Mouse (Mus musculus): ENCODE data around the gene Slc25a22. TPM values are rescaled to one million over a fixed set of nuclear protein-coding genes. Genes with fewer than 3 reads are reported as not detected.
A peak's percentile ranks its signal among the peaks of the same experiment; 100 is the strongest.

Gene Slc25a22
- polyA plus RNA-seq, 1 experiment = 328 TPM

- WGBS = 87% methylated on average over 9 of the region's 9 CpGs
- Histone ChIP-seq H3K4me1 (ENCODE audit: control insufficient read depth, insufficient read depth, low read length) (0 out of 2 replicates have a peak, but pooled peaks cover 4% of the 10 kb centered on the region), H3K27me3 (ENCODE audit: control insufficient read depth, insufficient read depth, low read length) (no peaks in the 10 kb centered on the region), H3K27ac (ENCODE audit: insufficient read depth, low read length) (no peak overlapping the region), H3K4me3 (replicated peaks; ENCODE audit: insufficient read depth, low read depth, low read length) (no peak overlapping the region)
- TF ChIP-seq POLR2A (IDR thresholded peaks at IDR 0.05; ENCODE audit: borderline replicate concordance, insufficient read depth, low read length) (no peak), CTCF (IDR thresholded peaks at IDR 0.05; ENCODE audit: borderline replicate concordance, insufficient read depth, low read depth, low read length) (no peak)
- no peak for DNase-seq
These were observed 17.5 kb downstream of the Slc25a22 start for GRCm38 (mm10) chr7:141420030-141420702.

GRCm38 (mm10) chr7:141418970-141419369 lies 18.7 kb downstream of the Slc25a22 start:
- Histone ChIP-seq H3K4me3 (replicated peaks; ENCODE audit: insufficient read depth, low read depth, low read length) (no peak overlapping the region), H3K4me1 (ENCODE audit: control insufficient read depth, insufficient read depth, low read length) (0 out of 2 replicates have a peak, but pooled peaks cover 4% of the 10 kb centered on the region), H3K27me3 (ENCODE audit: control insufficient read depth, insufficient read depth, low read length) (no peaks in the 10 kb centered on the region), H3K27ac (ENCODE audit: insufficient read depth, low read length) (no peak overlapping the region)
- TF ChIP-seq CTCF (IDR thresholded peaks at IDR 0.05; ENCODE audit: borderline replicate concordance, insufficient read depth, low read depth, low read length) (no peak), POLR2A (IDR thresholded peaks at IDR 0.05; ENCODE audit: borderline replicate concordance, insufficient read depth, low read length) (no peak)
- DNase-seq = no peak
- WGBS = 45% methylated on average over 7 of the region's 7 CpGs

GRCm38 (mm10) chr7:141417731-141418681 lies 19.7 kb downstream of the Slc25a22 start:
- H3K27ac ChIP-seq (ENCODE audit: insufficient read depth, low read length) = no peak overlapping the region
- 79% methylated on average over 8 of the region's 8 CpGs for WGBS
- TF ChIP-seq CTCF (IDR thresholded peaks at IDR 0.05; ENCODE audit: borderline replicate concordance, insufficient read depth, low read depth, low read length) = peak; percentile 41; the same call in 1 of the 2 replicates
- no peak for TF ChIP-seq POLR2A (IDR thresholded peaks at IDR 0.05; ENCODE audit: borderline replicate concordance, insufficient read depth, low read length)
- DNase-seq = no peak
- H3K4me1 ChIP-seq (ENCODE audit: control insufficient read depth, insufficient read depth, low read length) = 0 out of 2 replicates have a peak, but pooled peaks cover 4% of the 10 kb centered on the region
- H3K4me3 ChIP-seq (replicated peaks; ENCODE audit: insufficient read depth, low read depth, low read length) = no peak overlapping the region
- H3K27me3 ChIP-seq (ENCODE audit: control insufficient read depth, insufficient read depth, low read length) = no peaks in the 10 kb centered on the region

GRCm38 (mm10) chr7:141416144-141416841 lies 21.4 kb downstream of the Slc25a22 start:
- H3K27ac ChIP-seq (ENCODE audit: insufficient read depth, low read length) = no peak overlapping the region
- H3K4me3 ChIP-seq (replicated peaks; ENCODE audit: insufficient read depth, low read depth, low read length) = no peak overlapping the region
- 0 out of 2 replicates have a peak, but pooled peaks cover 4% of the 10 kb centered on the region for H3K4me1 ChIP-seq (ENCODE audit: control insufficient read depth, insufficient read depth, low read length)
- DNase-seq = peak in 1 of 2 experiments; percentile 23
- no peaks in the 10 kb centered on the region for H3K27me3 ChIP-seq (ENCODE audit: control insufficient read depth, insufficient read depth, low read length)
- TF ChIP-seq POLR2A (IDR thresholded peaks at IDR 0.05; ENCODE audit: borderline replicate concordance, insufficient read depth, low read length) = no peak
- no peak for TF ChIP-seq CTCF (IDR thresholded peaks at IDR 0.05; ENCODE audit: borderline replicate concordance, insufficient read depth, low read depth, low read length)
- whole genome bisulfite sequencing = 70% methylated on average over 6 of the region's 6 CpGs

- Histone ChIP-seq H3K4me3 (replicated peaks; ENCODE audit: insufficient read depth, low read depth, low read length) (peak within 1 kb of the TSS; percentile 79), H3K27me3 (ENCODE audit: control insufficient read depth, insufficient read depth, low read length) (no peaks in the 10 kb centered on the region), H3K4me1 (ENCODE audit: control insufficient read depth, insufficient read depth, low read length) (peaks cover 15% of the 10 kb centered on the region), H3K27ac (ENCODE audit: insufficient read depth, low read length) (peak within 1 kb of the TSS; percentile 85)
- peak; percentile 93 for TF ChIP-seq POLR2A (IDR thresholded peaks at IDR 0.05; ENCODE audit: borderline replicate concordance, insufficient read depth, low read length)
- TF ChIP-seq CTCF (IDR thresholded peaks at IDR 0.05; ENCODE audit: borderline replicate concordance, insufficient read depth, low read depth, low read length) = 0 out of 2 replicates have a peak, but pooled peaks have one; percentile 13
- DNase-seq = peak; percentile 99
- under 1% methylated on average over 56 of the region's 56 CpGs for WGBS
These were observed 23.7 kb downstream of the Slc25a22 start, which contains the start of gene Gatd1 for GRCm38 (mm10) chr7:141413809-141414584. Gene Gatd1 (minus strand): TSS chr7:141414136.

- peak overlapping the region; percentile 73 for H3K4me3 ChIP-seq (replicated peaks; ENCODE audit: insufficient read depth, low read depth, low read length)
- H3K27me3 ChIP-seq (ENCODE audit: control insufficient read depth, insufficient read depth, low read length) = no peaks in the 10 kb centered on the region
- peaks cover 12% of the 10 kb centered on the region for H3K4me1 ChIP-seq (ENCODE audit: control insufficient read depth, insufficient read depth, low read length)
- TF ChIP-seq POLR2A (IDR thresholded peaks at IDR 0.05; ENCODE audit: borderline replicate concordance, insufficient read depth, low read length) (no peak), CTCF (IDR thresholded peaks at IDR 0.05; ENCODE audit: borderline replicate concordance, insufficient read depth, low read depth, low read length) (no peak)
- H3K27ac ChIP-seq (ENCODE audit: insufficient read depth, low read length) = peak overlapping the region; percentile 85
- 3% methylated on average over 16 of the region's 16 CpGs for WGBS
- DNase-seq = no peak
These were observed 24.4 kb downstream of the Slc25a22 start for GRCm38 (mm10) chr7:141413331-141413730.

Measured in cerebellum, adult 2 months (tissue).